Mouse (Mus musculus) E14TG2a.4 (cell line): Measurements from ENCODE around the gene Fam107a.

ENCODE experiments used
- H3K27me3 ChIP-seq: 2 replicates; pipeline ENCODE4 v1.6.1; 2014; ENCODE audit warnings: low read length, control low read depth; ENCODE audit not compliant: insufficient read depth
- H3K36me3 ChIP-seq: 2 replicates; pipeline ENCODE4 v1.6.1; 2014; ENCODE audit warnings: low read length, control low read depth; ENCODE audit not compliant: insufficient read depth
- H3K4me1 ChIP-seq: replicated peaks from 2 replicates; pipeline ENCODE4 v1.6.1; 2014; ENCODE audit warnings: low read depth, low read length, control low read depth
- H3K4me3 ChIP-seq: replicated peaks from 2 replicates; pipeline ENCODE4 v1.5.1; 2014; ENCODE audit warnings: mild to moderate bottlenecking, low read length
- H3K9me3 ChIP-seq: 2 replicates; pipeline ENCODE4 v1.6.1; 2014; ENCODE audit warnings: low read length, control low read depth
- CTCF ChIP-seq: conservative IDR thresholded peaks from 2 replicates; pipeline ENCODE4 v1.5.1; 2014; ENCODE audit warnings: low read length
- NANOG ChIP-seq: IDR thresholded peaks from 2 replicates; pipeline ENCODE4 v1.6.1; 2014; ENCODE audit warnings: borderline replicate concordance, low read length, mixed read lengths
- POU5F1 ChIP-seq: IDR thresholded peaks from 2 replicates; pipeline ENCODE4 v1.6.1; 2014; ENCODE audit warnings: low read length, borderline replicate concordance

Fam107a gene

DNA sequence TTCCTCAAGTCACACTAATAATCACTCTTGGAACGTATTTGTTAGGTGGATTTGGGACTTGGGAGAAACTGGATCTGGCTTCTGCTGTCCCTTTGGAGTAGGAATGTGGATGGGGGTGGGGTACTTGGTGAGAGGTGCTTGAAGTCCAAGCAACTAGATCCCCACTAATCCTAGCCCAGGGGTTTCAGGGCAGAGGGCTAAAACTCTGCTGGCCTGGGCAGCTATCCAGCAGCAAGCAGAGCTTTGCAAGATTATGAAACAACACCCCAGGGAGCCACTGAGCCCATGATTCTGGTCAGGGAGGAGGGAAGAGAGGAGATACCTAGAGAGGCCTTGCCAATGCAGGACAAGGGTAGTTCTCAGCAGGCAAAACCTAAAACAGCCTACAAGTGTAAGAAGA lies 9.5 kb upstream of the Fam107a start:
- Histone ChIP-seq H3K4me1 (0 out of 2 replicates have a peak, but pooled peaks cover 4% of the 10 kb centered on the region), H3K36me3 (no peaks in the 10 kb centered on the region), H3K4me3 (no peak overlapping the region), H3K27me3 (peaks cover 76% of the 10 kb centered on the region), H3K9me3 (no peaks in the 10 kb centered on the region)
- TF ChIP-seq CTCF (no peak), NANOG (no peak), POU5F1 (no peak)

DNA sequence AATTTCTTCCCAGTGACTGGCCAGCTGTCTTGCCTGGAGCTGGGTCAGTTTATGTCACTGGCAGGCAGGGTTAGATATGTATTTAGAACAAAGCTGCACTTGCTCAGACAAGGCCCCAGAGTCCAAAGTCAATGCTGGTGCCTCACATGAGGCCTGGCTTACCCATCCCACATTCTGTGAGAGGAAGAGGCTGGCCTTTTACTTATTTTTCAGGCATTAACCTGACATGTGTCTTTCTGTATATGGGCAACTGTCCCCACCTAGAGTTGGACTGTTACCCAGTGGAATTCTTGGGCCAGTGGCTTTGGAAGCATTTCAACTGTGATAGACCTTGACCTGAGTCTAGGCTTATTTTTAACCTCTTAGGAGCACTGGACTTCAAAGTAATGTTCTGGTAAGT lies 9.1 kb upstream of the Fam107a start:
- no peak overlapping the region for H3K4me3 ChIP-seq
- 0 out of 2 replicates have a peak, but pooled peaks cover 4% of the 10 kb centered on the region for H3K4me1 ChIP-seq
- TF ChIP-seq POU5F1, result no peak
- no peak for TF ChIP-seq NANOG
- TF ChIP-seq CTCF, result no peak
- peaks cover 72% of the 10 kb centered on the region for H3K27me3 ChIP-seq
- H3K36me3 ChIP-seq, result no peaks in the 10 kb centered on the region
- H3K9me3 ChIP-seq, result no peaks in the 10 kb centered on the region

DNA sequence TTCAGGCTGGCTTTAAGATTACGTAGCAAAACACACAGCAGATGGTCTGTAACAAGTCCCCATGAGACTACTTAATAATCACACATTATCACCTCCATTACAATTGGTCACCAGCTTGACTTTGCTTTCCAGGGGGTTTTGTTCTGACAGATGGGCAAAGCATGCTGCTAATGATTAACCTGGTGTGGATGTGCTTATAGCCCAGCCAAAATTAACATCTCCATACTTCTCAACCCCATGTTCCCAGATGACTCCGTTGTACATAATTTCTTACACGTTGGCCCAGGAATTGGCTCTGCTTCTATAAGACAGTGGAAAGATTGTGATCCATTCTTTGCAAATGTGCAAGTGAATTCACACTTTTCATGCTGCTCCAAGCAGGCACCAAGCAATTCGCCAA lies 7.9 kb upstream of the Fam107a start:
- Histone ChIP-seq H3K4me1 (0 out of 2 replicates have a peak, but pooled peaks cover 4% of the 10 kb centered on the region), H3K36me3 (no peaks in the 10 kb centered on the region), H3K9me3 (no peaks in the 10 kb centered on the region), H3K4me3 (no peak overlapping the region), H3K27me3 (peaks cover 70% of the 10 kb centered on the region)
- TF ChIP-seq NANOG (no peak), CTCF (no peak), POU5F1 (no peak)

GRCm38 (mm10) chr14:8320528-8320927 lies 2.7 kb upstream of the Fam107a start:
- Histone ChIP-seq H3K4me3 (no peak overlapping the region), H3K4me1 (peaks cover 21% of the 10 kb centered on the region), H3K36me3 (no peaks in the 10 kb centered on the region), H3K27me3 (peaks cover 78% of the 10 kb centered on the region), H3K9me3 (no peaks in the 10 kb centered on the region)
- TF ChIP-seq POU5F1 (no peak), NANOG (no peak), CTCF (no peak)

DNA sequence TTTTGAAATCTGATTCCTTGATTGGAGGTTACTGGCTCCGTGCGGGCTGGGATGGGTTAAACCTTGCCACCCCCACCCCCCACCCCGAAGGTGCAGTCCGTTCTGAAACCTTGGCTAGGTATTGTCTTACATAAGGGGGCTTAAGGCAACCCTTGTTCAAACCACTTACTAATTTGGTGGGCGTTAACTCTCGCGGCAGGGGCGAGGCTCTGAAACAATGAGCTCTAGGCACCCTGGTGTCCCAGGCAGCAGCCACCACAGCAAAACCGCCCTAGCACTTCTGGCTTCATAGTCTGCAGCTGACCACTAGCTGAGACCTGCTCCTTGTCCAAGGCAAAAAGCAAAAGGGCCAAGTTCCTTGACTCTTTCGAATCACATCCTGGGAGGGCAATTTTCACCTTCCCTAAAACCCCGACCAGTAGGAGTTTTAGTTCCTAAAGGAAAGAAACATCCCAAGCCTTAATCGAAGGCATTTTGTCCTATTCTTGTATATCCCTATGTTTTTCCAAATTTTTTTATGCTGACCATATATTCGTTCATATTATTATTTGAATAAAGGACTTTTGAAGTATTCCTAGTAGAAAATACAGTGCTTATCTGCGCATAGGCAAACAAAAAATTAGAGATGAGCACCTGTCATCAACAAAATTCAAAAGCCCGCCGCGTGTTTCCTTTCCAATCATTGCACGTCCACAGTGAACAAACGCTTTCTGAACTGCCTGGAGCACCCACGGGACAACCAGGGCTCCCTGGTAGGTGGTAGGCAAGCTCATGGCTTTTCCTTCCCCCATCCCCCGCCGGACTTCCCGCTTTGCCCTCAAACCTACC lies 1.2 kb downstream of the Fam107a start:
- Histone ChIP-seq H3K9me3 (no peaks in the 10 kb centered on the region), H3K4me1 (peaks cover 31% of the 10 kb centered on the region), H3K4me3 (peak overlapping the region; percentile 70), H3K36me3 (no peaks in the 10 kb centered on the region), H3K27me3 (peaks cover 77% of the 10 kb centered on the region)
- no peak for TF ChIP-seq NANOG
- no peak for TF ChIP-seq CTCF
- TF ChIP-seq POU5F1, result no peak

- TF ChIP-seq CTCF (no peak), POU5F1 (no peak), NANOG (no peak)
These were observed 2.7 kb downstream of the Fam107a start for GRCm38 (mm10) chr14:8315169-8315568.

GRCm38 (mm10) chr14:8314536-8314935 lies 3.3 kb downstream of the Fam107a start:
- H3K9me3 ChIP-seq, result no peaks in the 10 kb centered on the region
- H3K36me3 ChIP-seq, result no peaks in the 10 kb centered on the region
- peak; percentile 70 for TF ChIP-seq CTCF
- no peak for TF ChIP-seq POU5F1
- H3K4me3 ChIP-seq, result no peak overlapping the region
- H3K27me3 ChIP-seq, result peaks cover 76% of the 10 kb centered on the region
- peaks cover 36% of the 10 kb centered on the region for H3K4me1 ChIP-seq

More at GRCm38 (mm10) chr14:8315169-8315568, 2.7 kb downstream of the Fam107a start:
- Histone ChIP-seq H3K4me1 (peaks cover 31% of the 10 kb centered on the region), H3K27me3 (peaks cover 78% of the 10 kb centered on the region), H3K9me3 (no peaks in the 10 kb centered on the region), H3K36me3 (no peaks in the 10 kb centered on the region), H3K4me3 (no peak overlapping the region)

DNA sequence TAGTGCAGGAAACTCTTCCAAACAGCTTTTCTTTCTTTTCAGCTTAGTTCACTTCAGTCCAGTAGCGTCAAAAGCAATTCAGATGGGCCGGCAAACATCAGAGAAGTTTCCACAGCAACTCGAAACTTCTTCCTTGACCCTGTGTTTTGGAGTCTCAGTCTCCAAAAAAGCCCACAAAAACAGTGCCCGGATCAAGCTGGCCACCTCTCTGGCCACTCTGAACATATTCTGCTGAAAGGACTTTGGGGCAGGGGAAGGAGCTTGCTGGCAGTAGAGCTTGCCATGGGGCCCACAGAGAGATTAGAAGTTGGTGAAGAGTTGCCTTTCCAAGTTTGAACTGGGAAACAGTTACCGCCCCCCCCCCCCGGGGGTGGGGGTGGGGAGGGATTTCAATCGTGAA lies 3.9 kb downstream of the Fam107a start:
- peaks cover 76% of the 10 kb centered on the region for H3K27me3 ChIP-seq
- no peak overlapping the region for H3K4me3 ChIP-seq
- H3K9me3 ChIP-seq, result no peaks in the 10 kb centered on the region
- no peak for TF ChIP-seq NANOG
- TF ChIP-seq POU5F1, result no peak
- no peak for TF ChIP-seq CTCF
- no peaks in the 10 kb centered on the region for H3K36me3 ChIP-seq
- H3K4me1 ChIP-seq, result peaks cover 41% of the 10 kb centered on the region

DNA sequence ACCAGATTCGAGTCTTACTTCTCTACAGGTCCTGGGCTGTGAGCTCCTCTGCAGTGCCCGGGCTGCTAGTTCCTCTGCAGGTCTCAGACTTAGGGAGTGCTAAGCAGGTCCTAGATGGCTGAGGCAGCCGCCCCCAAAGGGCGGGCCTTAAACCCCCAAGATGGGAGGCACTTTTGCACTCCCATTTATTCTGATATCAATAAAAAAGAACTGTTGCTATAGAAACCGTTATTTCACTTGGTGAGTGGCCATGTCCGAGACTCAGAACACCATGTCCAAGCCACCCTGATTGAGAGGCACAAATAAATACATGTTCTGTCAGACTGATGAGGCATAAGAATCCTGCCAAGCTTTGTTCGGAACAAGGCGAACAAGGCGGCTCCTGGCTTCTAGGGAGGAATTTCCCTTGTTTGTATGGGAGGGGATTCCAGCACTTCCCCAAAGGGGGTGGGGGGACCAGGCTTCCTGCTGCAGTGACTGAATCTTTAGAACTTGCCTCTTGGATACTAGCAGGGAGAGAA lies 8.1 kb downstream of the Fam107a start:
- Histone ChIP-seq H3K36me3 (no peaks in the 10 kb centered on the region), H3K4me1 (peaks cover 15% of the 10 kb centered on the region), H3K4me3 (no peak overlapping the region), H3K9me3 (no peaks in the 10 kb centered on the region), H3K27me3 (peaks cover 62% of the 10 kb centered on the region)
- TF ChIP-seq NANOG, result no peak
- TF ChIP-seq POU5F1, result no peak
- no peak for TF ChIP-seq CTCF
